Mouse (Mus musculus) regulatory T cell (primary cell): ENCODE data around the gene Snrnp70.
"Not testable (repeated sequence)": the region's sequence is repeated elsewhere in the genome, so short reads cannot be mapped to it uniquely, and the experiment has no call there.

ENCODE experiments used
- in situ Hi-C: fragments of 300-600 bp; cut with MboI, MseI; formaldehyde crosslinking; loops from one replicate; pipeline ENCODE4 v1.15.1; 2025; ENCODE audit warnings: high pct_unique_total_duplicates

Gene Snrnp70

GRCm38 (mm10) chr7:45368178-45368577, 27.4 kb downstream of the Snrnp70 start:
- in situ Hi-C loops: no loop called here

GRCm38 (mm10) chr7:45367020-45367880, 28.3 kb downstream of the Snrnp70 start:
- in situ Hi-C loops: no loop called here

- in situ Hi-C loops: no loop called here
Observed at GRCm38 (mm10) chr7:45366652-45367019, 28.9 kb downstream of the Snrnp70 start, which contains the start of gene Ppfia3. TSS of gene Ppfia3 (minus strand) at chr7:45367019.

- in situ Hi-C loops: no loop called here
Observed at GRCm38 (mm10) chr7:45365742-45366651, 29.5 kb downstream of the Snrnp70 start.

GRCm38 (mm10) chr7:45363983-45364382, 31.6 kb downstream of the Snrnp70 start:
- in situ Hi-C loops: no loop called here

GRCm38 (mm10) chr7:45362801-45363200, 32.7 kb downstream of the Snrnp70 start:
- in situ Hi-C loops: no loop called here

- in situ Hi-C loops: no loop called here
Observed at GRCm38 (mm10) chr7:45361243-45361804, 34.2 kb downstream of the Snrnp70 start.

- in situ Hi-C loops: no loop called here
Observed at GRCm38 (mm10) chr7:45360404-45361125, 35.0 kb downstream of the Snrnp70 start.

- in situ Hi-C loops: not testable (repeated sequence)
Observed at GRCm38 (mm10) chr7:45359081-45359480, 36.5 kb downstream of the Snrnp70 start.

GRCm38 (mm10) chr7:45356087-45356486, 39.5 kb downstream of the Snrnp70 start:
- in situ Hi-C loops: no loop called here

- in situ Hi-C loops: no loop called here
Observed at GRCm38 (mm10) chr7:45355318-45356020, 40.1 kb downstream of the Snrnp70 start.

- in situ Hi-C loops: no loop called here
Observed at GRCm38 (mm10) chr7:45353041-45353440, 42.5 kb downstream of the Snrnp70 start.

- in situ Hi-C loops: no loop called here
Observed at GRCm38 (mm10) chr7:45346905-45347304, 48.6 kb downstream of the Snrnp70 start.

- in situ Hi-C loops: no loop called here
Observed at GRCm38 (mm10) chr7:45343543-45343942, 52.0 kb downstream of the Snrnp70 start.

- in situ Hi-C loops: no loop called here
Observed at GRCm38 (mm10) chr7:45342081-45342480, 53.5 kb downstream of the Snrnp70 start.

- in situ Hi-C loops: no loop called here
Observed at GRCm38 (mm10) chr7:45341303-45341702, 54.2 kb downstream of the Snrnp70 start.

- in situ Hi-C loops: no loop called here
Observed at GRCm38 (mm10) chr7:45340669-45341068, 54.9 kb downstream of the Snrnp70 start.

GRCm38 (mm10) chr7:45340066-45340442, 55.5 kb downstream of the Snrnp70 start:
- in situ Hi-C loops: no loop called here

- in situ Hi-C loops: no loop called here
Observed at GRCm38 (mm10) chr7:45339410-45340065, 56.0 kb downstream of the Snrnp70 start.
